Mouse (Mus musculus) urinary bladder, adult 2 months (tissue): ENCODE data around the gene Kirrel3. TPM values are rescaled to one million over a fixed set of nuclear protein-coding genes. Genes with fewer than 3 reads are reported as not detected.

ENCODE experiments used
- DNase-seq: peaks from one replicate; pipeline ENCODE4 v3.0.0; 2022; ENCODE audit warnings: low spot score
- polyA plus RNA-seq: library from polyadenylated mRNA; depleted of rRNA; stranded (reverse); fragments of >200 nt; gene quantifications from 2 replicates; pipeline ENCODE4 v1.2.3, GENCODE M21; 2012

The Kirrel3 gene
- polyA plus RNA-seq, 1 experiment, result 0.08 TPM

DNA sequence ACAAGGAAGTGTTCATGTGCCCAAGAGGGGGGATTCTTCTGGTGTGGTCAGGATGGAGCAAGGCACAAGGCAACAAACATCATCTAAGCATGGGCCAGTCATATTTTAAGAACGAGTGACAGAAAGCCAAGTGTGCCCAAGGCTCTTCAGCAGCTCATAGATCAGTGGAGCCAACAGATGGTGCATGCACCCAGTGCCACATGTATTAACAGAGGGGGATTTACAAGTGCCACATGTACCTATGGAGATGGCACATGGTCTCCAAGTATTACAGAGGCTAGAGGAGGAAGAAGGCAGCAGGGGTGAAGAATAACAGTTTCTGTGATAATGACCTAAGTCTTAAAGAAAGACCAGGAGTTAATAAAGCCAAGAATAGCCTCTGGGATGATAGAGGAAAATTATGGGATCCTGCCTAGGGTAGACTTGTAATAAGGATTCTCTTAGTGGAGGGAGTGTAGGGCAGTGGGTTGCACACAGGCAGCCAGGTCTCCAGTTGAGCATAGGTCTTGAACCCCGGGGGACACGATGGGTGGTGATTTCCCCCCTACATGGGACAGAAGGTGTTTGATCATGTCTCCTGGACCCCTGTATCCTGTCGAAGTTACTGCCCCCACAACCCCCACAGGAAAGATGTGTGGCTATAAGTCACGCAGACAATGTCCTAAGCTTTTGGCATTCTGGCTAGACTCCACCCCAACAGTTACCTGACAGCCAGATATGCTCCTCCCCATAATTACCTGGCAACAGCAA, 495.0 kb downstream of the Kirrel3 start:
- DNase-seq, result no peak

DNA sequence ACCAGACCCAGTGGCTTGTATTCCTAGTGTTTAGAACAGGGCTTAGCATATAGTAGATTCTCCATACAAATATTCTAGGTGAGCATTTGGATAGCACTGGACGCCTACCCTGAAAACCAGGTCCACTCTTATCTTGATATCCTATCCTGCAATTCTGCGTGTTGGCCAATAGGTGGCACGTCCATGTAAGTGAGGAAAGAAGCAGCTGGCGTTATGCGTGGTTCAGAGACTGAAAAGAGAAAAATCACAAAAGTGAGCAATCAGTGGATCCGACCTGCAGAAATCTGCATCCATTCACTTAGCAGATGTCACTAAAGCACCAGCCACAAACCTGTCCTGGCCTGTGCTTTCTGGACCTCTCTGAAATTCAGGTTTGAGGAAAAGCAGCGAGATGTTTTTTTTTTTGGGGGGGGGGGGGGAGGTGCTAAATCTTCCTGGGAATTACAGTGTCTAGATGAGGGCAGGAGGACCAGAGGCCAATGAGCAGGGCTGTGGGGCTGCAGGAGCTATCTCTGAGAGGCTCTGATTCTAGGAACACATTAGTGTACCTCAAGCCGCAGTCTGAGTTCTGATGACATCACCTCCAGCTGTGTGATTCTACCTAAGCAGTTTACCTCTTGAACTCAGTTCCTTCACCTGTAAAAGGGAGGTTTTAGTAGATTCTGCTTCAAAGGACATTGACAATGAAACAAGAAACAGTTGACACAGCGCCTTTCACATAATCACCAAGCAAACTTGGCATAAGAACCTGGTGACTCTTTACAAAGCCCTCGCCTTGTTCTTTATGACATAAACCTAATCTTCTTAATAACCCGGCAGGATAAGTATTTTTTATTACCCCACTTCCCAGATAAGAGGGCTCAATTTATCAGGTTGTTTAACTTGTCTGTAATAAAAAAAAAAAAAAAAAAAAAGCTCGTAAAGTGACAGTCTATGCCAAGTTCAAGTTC, 498.1 kb downstream of the Kirrel3 start:
- DNase-seq, result no peak

DNA sequence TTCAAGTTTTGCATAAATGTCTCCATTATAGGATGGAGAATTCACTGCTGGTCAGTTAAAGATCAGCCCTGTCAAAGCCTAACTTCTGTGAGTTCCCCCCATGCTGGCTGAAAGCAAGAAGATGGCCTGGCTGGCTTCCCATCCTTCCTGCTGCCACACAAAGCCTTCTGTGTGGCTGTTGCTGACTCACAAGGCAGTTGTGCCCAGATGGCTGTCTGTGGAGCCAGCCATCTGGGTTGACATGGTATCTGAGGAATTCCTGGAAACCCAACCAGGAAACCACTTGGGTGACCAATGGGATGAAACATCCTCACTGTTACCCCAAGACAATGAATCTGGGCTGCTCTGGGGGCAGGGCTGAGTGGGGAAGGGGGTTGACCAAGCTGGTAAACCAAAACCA, 500.5 kb downstream of the Kirrel3 start:
- DNase-seq, result no peak

DNA sequence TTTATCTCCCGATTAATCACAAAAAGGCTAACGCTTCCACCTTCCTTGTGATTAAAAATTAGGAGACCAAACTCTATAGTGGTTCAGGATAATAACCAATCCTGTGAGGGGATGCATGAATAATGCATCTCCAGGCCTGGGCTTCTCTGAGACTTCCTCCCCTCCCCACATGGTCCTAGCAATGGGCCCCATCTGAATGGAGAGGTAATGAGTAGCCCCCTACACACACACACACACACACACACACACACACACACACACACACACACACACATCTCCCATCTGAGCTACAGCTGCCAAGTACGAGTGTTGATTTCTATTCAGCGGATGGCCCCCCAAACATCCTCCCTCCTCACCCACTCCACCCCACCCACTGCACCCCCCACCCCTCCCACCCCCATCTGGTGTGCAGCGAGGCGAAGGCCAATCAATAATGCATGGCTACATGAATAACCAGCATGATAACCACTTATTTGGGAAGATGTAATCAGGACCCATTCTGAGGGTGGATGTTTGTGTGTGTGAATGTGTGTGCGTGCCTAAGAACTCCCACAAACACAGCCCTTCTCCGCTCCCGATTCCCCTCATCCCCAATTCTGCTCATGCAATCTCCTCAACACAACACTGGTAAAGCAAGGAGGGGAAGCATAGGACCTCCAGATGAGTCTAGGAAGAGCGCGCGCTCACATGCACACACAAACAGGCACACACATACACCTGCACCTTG, 501.9 kb downstream of the Kirrel3 start:
- no peak for DNase-seq

DNA sequence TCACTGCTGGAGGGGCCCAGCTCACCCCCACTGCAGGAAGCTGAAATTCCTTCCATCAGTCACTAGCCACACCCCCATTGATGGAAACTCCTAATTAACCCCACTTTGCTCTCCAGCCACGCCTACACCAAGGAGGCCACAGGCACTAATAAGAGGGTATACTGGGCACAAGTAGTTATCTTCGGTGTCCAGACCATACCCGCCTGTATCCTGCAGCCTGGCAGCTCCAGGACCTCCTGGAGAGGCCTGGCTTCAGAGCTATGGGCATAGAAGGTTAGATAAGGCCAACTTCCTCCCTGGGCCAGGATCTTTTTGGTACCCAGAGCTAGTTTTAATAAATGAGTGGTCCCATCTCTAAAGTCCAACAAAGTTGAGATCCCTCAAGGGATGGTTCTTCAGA, 503.0 kb downstream of the Kirrel3 start:
- DNase-seq, result no peak

DNA sequence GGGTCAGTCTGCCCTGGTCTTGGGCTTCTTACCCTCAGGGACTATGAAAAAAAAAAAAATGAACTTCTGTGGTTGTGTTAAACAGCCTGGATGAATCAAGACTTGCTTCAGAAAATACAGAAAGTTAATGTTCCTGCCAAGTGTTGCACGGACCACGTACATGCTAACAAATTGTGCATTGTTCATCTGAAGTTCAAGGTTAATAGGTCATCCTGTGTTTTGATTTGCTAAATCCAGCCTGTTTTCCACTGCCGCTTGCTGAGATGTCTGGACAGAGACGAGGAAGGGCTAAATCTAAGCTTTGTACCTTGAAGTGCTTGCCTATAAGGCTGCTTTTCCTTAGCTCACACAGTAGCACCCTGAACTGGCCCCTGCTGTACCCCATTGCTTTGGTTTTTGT, 506.5 kb downstream of the Kirrel3 start:
- DNase-seq, result no peak

DNA sequence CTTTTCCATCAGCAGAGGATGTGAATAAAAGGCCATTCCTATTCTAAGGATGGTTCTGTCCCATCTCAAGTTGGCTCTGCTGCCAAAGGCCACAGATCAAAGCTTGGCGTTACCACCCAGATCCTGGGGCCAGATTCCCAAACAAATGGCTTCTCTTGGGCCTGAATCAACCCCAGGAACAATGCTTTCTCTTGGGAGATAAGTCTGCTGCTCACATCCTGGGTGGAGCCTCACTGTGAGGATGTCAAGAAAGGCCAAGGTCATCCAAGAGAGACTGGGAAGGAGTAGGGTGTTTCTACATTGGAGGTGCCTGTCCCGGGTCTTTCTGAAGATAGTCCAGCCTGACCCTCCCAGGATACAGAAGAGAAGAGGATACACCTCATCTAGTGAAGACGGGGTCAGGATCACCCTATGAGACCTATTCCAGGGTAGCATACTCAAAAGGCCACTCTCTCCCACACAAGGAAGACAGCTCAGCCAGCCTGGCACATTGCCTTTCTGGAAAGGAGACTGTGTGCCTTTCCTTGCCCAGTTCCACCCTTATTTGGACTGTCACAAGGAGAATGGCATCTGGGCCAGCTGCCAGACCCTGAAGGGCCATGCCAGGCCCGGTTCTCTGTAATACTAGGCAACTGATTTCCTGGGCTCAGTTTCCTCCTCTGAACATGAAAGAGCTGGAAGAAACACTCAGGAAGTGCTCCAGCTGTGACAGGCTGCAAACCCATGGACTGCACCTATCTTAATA, 507.9 kb downstream of the Kirrel3 start:
- DNase-seq, result peak; percentile 42

DNA sequence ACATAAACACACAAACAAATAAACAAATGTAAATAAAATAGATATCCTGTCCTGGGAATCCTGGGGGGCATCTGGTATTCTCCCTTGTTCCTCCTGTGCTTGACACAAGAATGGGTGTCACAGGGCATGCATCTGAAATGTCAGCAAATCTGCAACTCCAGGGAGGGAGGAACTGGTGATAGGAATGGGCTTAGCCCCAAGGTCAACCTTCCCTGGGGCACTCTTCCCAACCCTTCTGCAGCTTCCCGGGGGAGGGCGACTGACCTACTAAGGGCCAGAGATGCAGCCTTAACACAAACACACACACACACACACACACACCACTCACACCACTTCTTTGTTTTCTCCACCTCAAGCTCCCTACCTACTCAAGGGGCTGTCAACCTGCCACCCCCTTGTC, 509.4 kb downstream of the Kirrel3 start:
- no peak for DNase-seq

DNA sequence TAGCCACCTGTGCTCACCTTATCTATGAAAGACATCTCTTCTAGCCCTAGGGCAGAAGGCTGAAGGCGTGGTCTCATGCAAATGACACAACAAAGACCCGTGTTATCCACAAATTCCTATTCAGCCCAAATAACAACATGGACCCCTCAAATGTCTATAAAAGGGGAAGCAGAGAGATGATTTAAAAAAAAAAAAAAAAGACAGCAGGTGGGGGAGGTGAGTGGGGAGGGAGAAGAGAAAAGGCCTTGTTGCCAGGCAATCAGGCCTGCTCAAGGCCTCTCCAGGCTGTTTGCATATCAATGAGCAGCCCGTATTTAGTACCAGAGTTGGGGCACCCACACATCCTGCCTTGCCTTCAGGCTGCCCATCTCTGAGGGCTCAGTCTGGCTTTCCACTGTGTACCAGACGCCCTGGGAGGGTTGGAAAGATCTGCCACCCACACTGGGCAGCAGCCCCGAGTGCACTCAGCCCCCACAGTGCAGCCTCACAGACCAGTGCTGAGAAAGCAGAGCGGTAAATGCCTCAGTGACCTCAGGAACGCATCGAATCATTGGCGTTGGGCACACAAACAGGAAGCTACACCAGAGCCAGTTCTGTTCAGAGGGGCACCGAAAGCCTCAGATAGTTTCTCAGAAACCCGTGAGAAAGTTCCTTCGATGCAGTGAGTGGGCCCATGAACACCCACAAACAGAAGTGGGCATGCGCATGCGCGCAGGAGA, 510.1 kb downstream of the Kirrel3 start:
- no peak for DNase-seq

DNA sequence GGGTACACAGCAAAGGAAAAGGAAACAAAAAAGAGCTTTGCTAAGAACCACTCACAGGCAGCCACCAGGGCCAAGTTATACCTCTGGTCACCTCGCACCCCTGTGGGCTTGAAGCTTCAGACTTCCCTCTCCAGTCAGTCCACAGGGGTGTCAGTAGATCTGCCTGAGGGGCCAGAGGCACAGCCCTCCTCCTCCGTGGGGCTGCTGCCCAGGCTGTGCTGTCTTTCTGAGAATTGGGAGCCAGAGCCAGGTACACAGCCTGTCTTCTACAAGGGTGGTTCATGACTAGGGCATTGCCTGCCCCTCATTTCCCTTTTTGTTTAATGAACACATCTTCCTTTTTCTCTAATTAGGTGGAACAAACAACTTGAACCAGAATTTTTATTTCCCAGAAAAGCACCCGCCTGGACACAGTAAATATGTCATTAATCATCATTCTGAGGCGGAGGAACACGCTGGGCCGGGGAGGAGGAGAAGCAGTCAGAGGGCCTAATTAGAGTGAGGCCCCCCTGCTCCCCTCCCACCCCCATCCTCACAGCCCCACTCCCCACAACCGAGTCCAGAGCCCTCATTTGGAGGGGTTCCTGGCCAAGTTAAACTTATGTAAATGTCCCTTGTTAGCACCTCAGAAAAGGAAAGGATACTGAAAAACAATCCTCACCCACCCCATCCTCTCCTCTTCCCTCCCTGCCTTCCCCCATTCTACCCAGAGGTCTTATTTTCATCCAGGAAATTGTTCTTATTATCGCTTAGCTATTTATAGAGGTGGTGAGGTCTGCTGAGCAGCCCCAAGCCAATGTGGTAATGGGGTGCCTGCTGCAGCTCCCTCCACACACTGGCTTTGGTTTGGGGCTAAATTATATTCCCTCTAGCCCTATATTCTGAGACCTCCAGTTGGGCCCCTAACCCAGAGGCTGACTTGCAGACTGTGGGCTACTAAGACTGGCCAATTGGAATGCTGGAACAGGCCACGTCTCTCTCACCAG, 512.5 kb downstream of the Kirrel3 start:
- no peak for DNase-seq

DNA sequence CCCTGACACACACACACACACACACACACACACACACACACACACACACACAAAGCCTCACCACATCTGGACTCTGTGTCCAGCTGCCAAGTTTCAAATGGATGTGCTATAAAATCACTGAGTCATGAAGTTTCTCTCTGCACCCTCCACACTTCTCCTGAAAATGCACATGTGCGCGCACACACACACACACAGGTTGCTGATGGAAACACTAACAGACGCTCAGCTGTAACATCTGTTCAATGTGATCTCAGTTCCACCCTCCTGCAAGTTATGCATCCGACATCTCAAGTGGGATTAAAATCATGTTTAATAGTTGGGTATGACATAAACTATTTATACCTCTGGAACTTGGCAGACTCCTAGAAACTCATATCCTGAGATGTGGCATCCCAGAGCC, 518.4 kb downstream of the Kirrel3 start:
- DNase-seq, result no peak

DNA sequence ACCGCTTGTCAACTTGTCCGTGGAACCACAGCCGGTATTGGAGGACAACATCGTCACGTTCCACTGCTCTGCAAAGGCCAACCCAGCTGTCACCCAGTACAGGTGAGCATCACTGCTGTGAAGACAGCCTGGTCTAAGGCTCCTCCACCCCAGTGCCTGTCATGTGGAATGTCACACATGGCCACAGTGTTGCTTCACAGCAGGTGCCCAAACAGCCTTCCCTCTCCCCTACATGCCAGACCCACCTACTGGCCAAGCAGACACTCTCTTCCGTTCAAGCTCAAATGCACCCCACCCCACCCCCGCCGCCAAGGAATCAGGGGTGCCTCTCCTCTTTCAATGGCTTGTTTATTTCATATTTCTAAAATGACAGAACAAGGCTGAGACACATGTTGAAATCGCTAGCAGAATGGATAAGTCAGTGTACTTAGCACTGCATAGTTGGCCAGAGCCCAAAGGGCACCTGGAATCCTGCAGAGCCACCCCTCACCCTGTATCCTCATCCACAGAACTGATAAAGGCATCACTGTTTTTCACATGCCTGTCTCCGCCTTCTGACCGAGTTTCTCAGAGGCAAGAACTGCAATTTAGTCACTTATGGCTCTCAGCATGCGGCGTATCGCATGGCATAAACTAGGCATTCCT, 522.1 kb downstream of the Kirrel3 start:
- no peak for DNase-seq

DNA sequence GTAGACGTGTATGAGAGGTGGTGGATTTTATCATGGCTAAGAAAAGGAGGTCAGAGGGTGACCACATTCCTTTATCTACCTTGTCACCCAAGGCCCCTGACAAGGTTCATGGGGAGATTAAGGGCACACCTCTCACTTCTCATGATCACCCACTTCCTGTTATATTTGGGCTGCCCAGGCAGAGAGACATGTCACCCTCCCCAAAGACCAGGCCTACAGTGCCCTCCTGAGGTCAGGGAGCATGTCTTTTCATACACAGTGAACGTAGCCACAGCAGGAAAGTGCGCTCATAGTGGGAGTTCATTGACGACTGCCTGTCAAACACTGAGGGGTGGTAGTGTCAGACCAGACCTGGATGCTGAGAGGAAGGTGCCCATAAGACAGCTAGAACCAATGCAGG, 531.1 kb downstream of the Kirrel3 start:
- no peak for DNase-seq

DNA sequence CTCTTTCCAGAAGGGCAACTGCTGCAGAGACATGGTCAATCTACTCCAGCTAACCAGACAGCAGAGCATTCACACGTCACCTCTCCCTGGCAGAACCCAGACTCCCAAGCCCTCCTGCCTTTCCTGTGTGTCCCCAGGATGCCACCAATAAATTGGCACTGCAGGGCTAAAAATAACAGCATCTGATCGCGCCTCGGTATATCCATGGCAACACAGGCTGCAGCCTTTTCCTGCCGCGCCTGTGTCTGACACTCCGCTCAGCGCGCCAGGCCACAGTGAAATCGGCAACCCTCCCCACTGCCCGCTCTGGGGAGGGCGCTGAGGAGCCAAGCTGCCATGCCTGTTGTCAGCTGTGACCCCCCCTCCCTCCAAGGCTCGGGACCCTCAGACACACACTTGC, 531.9 kb downstream of the Kirrel3 start:
- DNase-seq, result no peak

DNA sequence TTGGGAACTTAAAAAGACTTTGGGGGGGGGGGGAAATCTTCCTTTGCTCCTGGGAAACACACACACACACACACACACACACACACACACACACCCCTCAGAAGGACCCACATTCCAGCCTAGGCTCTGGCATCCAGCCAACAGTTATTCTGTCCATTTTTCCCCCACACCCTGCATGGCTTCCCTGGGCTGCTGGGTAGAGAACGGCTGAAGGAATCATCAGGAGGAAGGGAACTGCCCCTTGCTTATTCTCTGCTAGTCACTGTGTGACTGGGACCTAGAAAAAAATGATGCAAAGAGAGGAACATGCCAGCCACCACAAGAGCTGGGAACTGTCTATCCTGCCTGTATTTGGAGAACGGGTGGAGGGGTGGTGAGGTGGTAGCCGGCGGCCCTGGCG, 532.4 kb downstream of the Kirrel3 start:
- no peak for DNase-seq

DNA sequence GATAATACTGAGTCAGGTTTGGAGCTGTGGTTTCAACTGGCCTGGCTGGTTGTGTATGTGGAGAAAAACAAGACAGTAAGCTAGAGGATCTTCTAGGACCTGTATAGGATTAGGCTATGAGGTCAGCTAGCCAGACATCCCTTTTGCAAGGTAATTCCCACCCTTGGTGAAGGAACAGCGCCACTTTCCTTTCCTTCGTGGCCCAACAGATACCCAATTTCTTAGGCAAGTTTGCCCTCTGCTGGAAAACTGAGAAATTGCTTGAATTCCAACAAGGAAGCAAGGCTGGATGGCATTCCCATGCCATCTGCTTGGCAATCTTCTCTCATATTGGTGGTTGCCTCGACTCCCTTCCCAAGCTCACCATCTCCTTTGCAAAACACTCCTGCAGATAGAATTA, 533.7 kb downstream of the Kirrel3 start:
- no peak for DNase-seq

DNA sequence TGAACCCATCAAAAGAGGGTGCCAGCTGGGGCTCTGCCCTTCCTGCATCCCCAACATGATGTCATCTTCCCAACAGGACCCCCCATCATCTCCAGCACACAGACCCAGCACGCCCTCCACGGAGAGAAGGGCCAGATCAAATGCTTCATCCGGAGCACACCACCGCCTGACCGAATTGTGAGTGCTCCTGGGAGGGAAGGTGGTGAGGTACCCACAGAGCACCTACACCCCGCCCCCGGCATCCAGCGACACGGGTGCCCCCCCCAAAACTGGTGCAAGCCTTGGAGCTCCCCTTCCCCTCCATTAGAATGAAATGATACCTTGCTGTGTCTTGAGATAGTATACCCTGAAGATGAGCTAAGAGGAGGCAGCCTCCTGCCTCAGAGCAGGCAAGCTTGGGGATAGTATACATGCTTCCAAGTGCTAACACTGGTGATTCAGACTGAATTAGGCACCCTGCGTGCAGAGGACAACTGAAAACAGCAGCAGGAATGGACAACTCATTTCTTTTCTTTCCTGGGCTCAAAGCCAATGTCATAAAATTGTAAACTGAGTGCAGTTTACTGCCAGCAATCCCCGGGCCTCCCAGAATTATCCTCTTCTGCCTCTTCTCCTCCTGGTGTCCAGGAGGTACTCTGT, 534.4 kb downstream of the Kirrel3 start:
- DNase-seq, result no peak

DNA sequence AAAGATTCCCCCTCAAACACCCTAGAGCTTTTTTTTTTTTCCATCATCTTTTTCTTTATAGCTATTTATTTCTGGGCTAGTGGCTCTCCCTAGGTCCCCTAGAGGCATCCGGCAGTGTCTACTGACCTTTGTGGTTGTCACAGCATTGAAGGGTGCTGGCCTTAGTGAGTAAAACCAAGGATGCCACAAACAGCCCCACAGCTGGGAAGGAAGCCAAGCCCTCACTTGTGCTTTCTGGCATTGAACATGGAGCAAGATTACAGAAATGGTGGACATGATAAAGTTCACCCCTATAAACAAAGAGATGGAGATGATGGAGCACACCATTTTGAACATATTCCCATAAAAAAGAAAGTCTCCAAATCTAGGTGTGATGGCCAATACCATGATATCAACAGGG, 536.0 kb downstream of the Kirrel3 start:
- DNase-seq, result no peak
